Mouse (Mus musculus): ENCODE data around the gene Oas3. TPM values are rescaled to one million over a fixed set of nuclear protein-coding genes. Genes with fewer than 3 reads are reported as not detected.

The Oas3 gene
- total and polyA plus RNA-seq, 2 experiments from 2014 or later: 0.31 to 0.58 TPM

DNA sequence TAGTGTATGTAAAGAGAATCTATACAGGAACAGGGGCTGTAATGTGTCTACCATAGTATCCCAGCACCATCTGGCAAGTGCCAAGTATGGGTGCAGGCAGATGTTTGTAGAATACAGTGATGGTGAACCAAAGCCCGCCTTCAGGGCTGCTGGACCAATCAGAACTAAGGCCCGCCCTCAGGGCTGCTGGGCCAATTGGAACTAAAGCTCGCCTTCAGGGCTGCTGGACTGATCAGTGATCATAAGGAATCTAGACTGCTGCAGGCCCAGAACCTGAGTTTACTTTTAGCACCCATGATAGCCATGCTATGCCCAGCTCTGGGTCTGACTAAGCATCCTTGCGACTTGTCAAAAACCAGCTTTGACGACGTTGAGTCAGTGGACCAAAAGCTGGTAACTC, 15.6 kb downstream of the Oas3 start:
- peak; percentile 35 for DNase-seq (ENCODE audit: low spot score)
- Histone ChIP-seq H3K9me3 (ENCODE audit: low read length) (no peaks in the 10 kb centered on the region), H3K27ac (no peak overlapping the region), H3K4me2 (ENCODE audit: low read depth, low read length) (0 out of 2 replicates have a peak overlapping the region, but pooled peaks have one; percentile 3), H3K4me1 (ENCODE audit: insufficient read depth, low read length) (0 out of 2 replicates have a peak, but pooled peaks cover 2% of the 10 kb centered on the region), H3K9ac (replicated peaks; ENCODE audit: low read length) (no peak overlapping the region), H3K36me3 (ENCODE audit: insufficient read depth, low read length) (no peaks in the 10 kb centered on the region), H3K27me3 (ENCODE audit: insufficient read depth, low read length) (no peaks in the 10 kb centered on the region), H3K4me3 (ENCODE audit: low read length) (no peak overlapping the region)
- ATAC-seq: peak; percentile 62; the same call in 1 of the 2 replicates
- 31% methylated on average over 6 of the region's 6 CpGs for WGBS
- TF ChIP-seq CTCF (IDR thresholded peaks at IDR 0.05; ENCODE audit: low read depth): no peak

DNA sequence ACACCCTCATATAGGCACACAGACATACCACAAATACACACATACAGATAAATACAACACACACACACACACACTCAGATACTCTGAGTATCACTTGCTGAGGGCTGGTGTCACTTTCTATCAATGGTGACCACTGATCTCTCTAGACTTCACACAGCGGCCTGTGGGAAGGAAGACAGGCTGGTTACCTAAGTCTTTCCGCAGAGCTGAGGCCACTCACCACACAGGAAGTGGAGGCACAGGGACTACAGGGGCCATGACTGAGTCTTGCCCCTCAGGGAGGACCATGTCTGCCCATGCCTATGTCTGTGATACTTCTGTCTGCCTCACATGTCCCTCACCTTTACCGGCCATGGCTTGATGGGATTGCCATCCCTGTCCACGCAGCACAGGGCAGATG, 23.2 kb downstream of the Oas3 start:
- H3K4me3 ChIP-seq (ENCODE audit: low read length): no peak overlapping the region
- no peak for ATAC-seq
- WGBS: 91% methylated on average over 4 of the region's 4 CpGs
- no peak for DNase-seq (ENCODE audit: low spot score)
- H3K36me3 ChIP-seq (ENCODE audit: insufficient read depth, low read length): no peaks in the 10 kb centered on the region
- no peak overlapping the region for H3K27ac ChIP-seq
- no peaks in the 10 kb centered on the region for H3K9me3 ChIP-seq (ENCODE audit: low read length)
- H3K9ac ChIP-seq (replicated peaks; ENCODE audit: low read length): no peak overlapping the region
- H3K4me1 ChIP-seq (ENCODE audit: insufficient read depth, low read length): no peaks in the 10 kb centered on the region
- no peak overlapping the region for H3K4me2 ChIP-seq (ENCODE audit: low read depth, low read length)
- TF ChIP-seq CTCF (IDR thresholded peaks at IDR 0.05; ENCODE audit: low read depth): no peak
- H3K27me3 ChIP-seq (ENCODE audit: insufficient read depth, low read length): no peaks in the 10 kb centered on the region

DNA sequence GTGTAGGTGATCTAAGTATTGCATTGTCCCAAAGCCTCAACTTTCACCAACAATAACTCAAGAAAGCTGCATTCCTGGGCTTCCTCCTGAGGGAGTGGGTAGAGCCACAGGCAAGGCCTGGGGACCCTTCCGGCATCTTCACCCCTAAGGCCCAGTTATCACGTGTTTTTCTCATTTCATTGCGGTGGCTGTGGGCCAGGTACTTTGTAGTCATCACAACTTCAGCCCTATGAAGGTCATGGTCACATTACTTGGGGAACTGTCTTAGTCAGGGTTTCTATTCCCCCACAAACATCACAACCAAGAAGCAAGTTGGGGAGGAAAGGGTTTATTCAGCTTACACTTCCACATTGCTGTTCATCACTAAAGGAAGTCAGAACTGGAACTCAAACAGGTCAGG, 24.7 kb downstream of the Oas3 start:
- Histone ChIP-seq H3K9ac (replicated peaks; ENCODE audit: low read length) (no peak overlapping the region), H3K4me2 (ENCODE audit: low read depth, low read length) (no peak overlapping the region), H3K36me3 (ENCODE audit: insufficient read depth, low read length) (no peaks in the 10 kb centered on the region), H3K4me3 (ENCODE audit: low read length) (no peak overlapping the region), H3K4me1 (ENCODE audit: insufficient read depth, low read length) (no peaks in the 10 kb centered on the region), H3K27ac (no peak overlapping the region), H3K9me3 (ENCODE audit: low read length) (no peaks in the 10 kb centered on the region), H3K27me3 (ENCODE audit: insufficient read depth, low read length) (no peaks in the 10 kb centered on the region)
- no peak for TF ChIP-seq CTCF (IDR thresholded peaks at IDR 0.05; ENCODE audit: low read depth)
- ATAC-seq (no peak), DNase-seq (ENCODE audit: low spot score) (no peak)
- 80% methylated on average over 3 of the region's 3 CpGs for WGBS

DNA sequence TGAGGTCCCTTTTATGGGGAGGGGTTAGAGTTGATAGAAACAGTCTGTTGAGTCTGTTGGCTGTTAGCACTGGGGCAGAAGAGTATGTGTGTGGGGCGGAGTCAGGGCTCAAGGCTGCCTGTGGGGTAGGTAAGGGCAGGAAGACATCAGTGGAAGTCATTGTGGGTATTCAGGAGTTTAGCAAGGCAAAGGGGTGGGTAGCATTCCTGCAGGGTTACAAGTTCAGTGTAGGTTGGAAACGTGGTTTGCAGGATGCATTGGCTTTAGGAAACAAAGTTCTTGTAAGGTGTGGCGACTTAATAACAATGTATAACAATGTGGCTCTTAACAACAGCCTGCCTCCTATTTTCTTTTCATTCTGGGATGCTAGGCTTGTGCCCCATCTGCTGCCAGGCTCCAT, 26.3 kb downstream of the Oas3 start:
- Histone ChIP-seq H3K4me3 (ENCODE audit: low read length) (no peak overlapping the region), H3K4me2 (ENCODE audit: low read depth, low read length) (no peak overlapping the region), H3K27me3 (ENCODE audit: insufficient read depth, low read length) (no peaks in the 10 kb centered on the region), H3K36me3 (ENCODE audit: insufficient read depth, low read length) (no peaks in the 10 kb centered on the region), H3K4me1 (ENCODE audit: insufficient read depth, low read length) (no peaks in the 10 kb centered on the region), H3K27ac (no peak overlapping the region), H3K9me3 (ENCODE audit: low read length) (no peaks in the 10 kb centered on the region), H3K9ac (replicated peaks; ENCODE audit: low read length) (no peak overlapping the region)
- WGBS: 74% methylated on average over 3 of the region's 3 CpGs
- TF ChIP-seq CTCF (IDR thresholded peaks at IDR 0.05; ENCODE audit: low read depth): no peak
- DNase-seq (ENCODE audit: low spot score) (no peak), ATAC-seq (no peak)

DNA sequence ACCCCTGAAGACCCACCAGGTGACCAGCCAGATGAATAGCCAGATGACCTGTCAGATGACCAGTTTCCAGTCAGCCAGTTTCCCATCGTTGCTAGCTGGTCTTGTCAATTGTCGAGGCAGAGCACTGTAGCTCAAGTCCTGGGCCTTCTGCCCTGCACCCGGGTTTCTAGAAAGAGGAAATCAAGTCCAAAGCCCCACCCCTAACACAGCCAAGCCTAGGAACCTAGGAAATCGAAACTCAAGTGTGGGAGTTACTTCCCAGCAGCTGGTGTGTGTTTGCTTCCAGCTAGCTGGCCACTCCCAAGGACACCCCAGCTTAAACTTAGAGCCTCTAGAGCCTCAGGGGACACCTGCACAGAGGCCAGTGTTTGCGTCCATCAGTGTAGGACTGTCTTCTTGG, 27.8 kb downstream of the Oas3 start, which contains the start of gene Oas2:
Oas2 (minus strand) TSS at position 166 of the 400 bp plus-strand sequence.
- Histone ChIP-seq H3K36me3 (ENCODE audit: insufficient read depth, low read length) (no peaks in the 10 kb centered on the region), H3K4me2 (ENCODE audit: low read depth, low read length) (no peak within 1 kb of the TSS), H3K27me3 (ENCODE audit: insufficient read depth, low read length) (no peaks in the 10 kb centered on the region), H3K9me3 (ENCODE audit: low read length) (no peaks in the 10 kb centered on the region), H3K4me3 (ENCODE audit: low read length) (no peak within 1 kb of the TSS), H3K4me1 (ENCODE audit: insufficient read depth, low read length) (no peaks in the 10 kb centered on the region), H3K27ac (no peak within 1 kb of the TSS), H3K9ac (replicated peaks; ENCODE audit: low read length) (no peak within 1 kb of the TSS)
- ATAC-seq (no peak), DNase-seq (ENCODE audit: low spot score) (no peak)
- WGBS: 65% methylated on average over 5 of the region's 5 CpGs
- TF ChIP-seq CTCF (IDR thresholded peaks at IDR 0.05; ENCODE audit: low read depth): no peak

DNA sequence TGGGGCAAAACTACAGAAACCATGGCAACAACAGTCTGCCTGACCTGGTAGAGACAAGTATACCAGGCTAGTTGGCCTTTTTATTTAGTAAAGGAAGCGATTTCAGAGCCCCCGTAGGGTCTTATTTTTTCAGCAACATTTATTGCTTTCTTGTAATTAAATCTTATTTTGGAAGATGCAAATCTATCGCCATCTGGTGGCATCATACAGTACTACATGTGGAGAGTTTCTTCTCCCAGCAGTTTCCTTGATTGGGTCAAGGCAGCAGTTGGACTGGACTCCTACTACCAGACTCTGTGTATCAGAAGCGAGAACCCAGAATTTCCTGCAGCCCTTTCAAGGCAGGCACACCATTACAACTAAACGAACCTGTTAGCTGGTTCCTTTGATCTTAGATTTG, 31.0 kb downstream of the Oas3 start:
- peak; percentile 84 for TF ChIP-seq CTCF (IDR thresholded peaks at IDR 0.05; ENCODE audit: low read depth)
- DNase-seq (ENCODE audit: low spot score) (peak; percentile 86), ATAC-seq (no peak)
- 8% methylated on average over 5 of the region's 5 CpGs for WGBS
- Histone ChIP-seq H3K9ac (replicated peaks; ENCODE audit: low read length) (no peak overlapping the region), H3K4me3 (ENCODE audit: low read length) (no peak overlapping the region), H3K27ac (no peak overlapping the region), H3K4me2 (ENCODE audit: low read depth, low read length) (no peak overlapping the region), H3K27me3 (ENCODE audit: insufficient read depth, low read length) (no peaks in the 10 kb centered on the region), H3K9me3 (ENCODE audit: low read length) (no peaks in the 10 kb centered on the region), H3K4me1 (ENCODE audit: insufficient read depth, low read length) (no peaks in the 10 kb centered on the region), H3K36me3 (ENCODE audit: insufficient read depth, low read length) (no peaks in the 10 kb centered on the region)

DNA sequence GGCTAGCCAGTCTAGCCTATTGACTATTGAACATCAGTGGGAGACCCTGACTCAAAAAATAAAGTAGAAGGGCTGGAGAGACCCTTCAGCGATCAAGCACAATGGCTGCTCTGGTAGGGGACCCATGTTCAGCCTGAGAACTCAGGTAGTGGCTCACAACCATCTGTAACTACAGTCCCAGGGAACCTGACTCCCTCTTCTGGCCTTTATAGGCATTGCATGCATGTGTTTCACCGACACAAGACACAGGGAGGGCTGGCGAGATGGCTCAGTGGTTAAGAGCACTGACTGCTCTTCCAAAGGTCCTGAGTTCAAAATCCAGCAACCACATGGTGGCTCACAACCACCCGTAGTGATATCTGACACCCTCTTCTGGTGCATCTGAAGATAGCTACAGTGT, 35.3 kb downstream of the Oas3 start:
- Histone ChIP-seq H3K9ac (replicated peaks; ENCODE audit: low read length) (no peak overlapping the region), H3K9me3 (ENCODE audit: low read length) (no peaks in the 10 kb centered on the region), H3K4me1 (ENCODE audit: insufficient read depth, low read length) (no peaks in the 10 kb centered on the region), H3K27ac (no peak overlapping the region), H3K36me3 (ENCODE audit: insufficient read depth, low read length) (no peaks in the 10 kb centered on the region), H3K4me2 (ENCODE audit: low read depth, low read length) (no peak overlapping the region), H3K27me3 (ENCODE audit: insufficient read depth, low read length) (no peaks in the 10 kb centered on the region), H3K4me3 (ENCODE audit: low read length) (no peak overlapping the region)
- ATAC-seq: no peak
- peak; percentile 54 for DNase-seq (ENCODE audit: low spot score)
- 29% methylated on average over 4 of the region's 4 CpGs for WGBS
- TF ChIP-seq CTCF (IDR thresholded peaks at IDR 0.05; ENCODE audit: low read depth): peak; percentile 70

Measured in hindbrain, postnatal 0 days (tissue).